Mouse (Mus musculus) megakaryocyte-erythroid progenitor cell, adult 5-6 weeks (primary cell): ENCODE measurements around the gene Mrpl12. TPM values are rescaled to one million over a fixed set of nuclear protein-coding genes. Genes with fewer than 3 reads are reported as not detected.
"Not testable (repeated sequence)": the region's sequence is repeated elsewhere in the genome, so short reads cannot be mapped to it uniquely, and the experiment has no call there.

Experiments
- ATAC-seq: replicated peaks from 2 replicates; pipeline ENCODE4 v1.8.0; 2016; ENCODE audit warnings: mild to moderate bottlenecking, inconsistent platforms; ENCODE audit not compliant: severe bottlenecking, poor library complexity, low FRiP score, low TSS enrichment
- total RNA-seq, 2 experiments: library from RNA; stranded (forward) in 1 of 2; stranded (reverse) in 1 of 2; fragments of 200-1000, 215-1000 nt in 1 of 2; fragments of >200 nt in 1 of 2; fragmentation: Nextera tagmentation in 1 of 2; gene quantifications; 2 replicates each; pipeline ENCODE4 v1.2.3; 2014 to 2017

The Mrpl12 gene
- total RNA-seq, 2 experiments from 2014 or later, result 192 to 221 TPM

DNA sequence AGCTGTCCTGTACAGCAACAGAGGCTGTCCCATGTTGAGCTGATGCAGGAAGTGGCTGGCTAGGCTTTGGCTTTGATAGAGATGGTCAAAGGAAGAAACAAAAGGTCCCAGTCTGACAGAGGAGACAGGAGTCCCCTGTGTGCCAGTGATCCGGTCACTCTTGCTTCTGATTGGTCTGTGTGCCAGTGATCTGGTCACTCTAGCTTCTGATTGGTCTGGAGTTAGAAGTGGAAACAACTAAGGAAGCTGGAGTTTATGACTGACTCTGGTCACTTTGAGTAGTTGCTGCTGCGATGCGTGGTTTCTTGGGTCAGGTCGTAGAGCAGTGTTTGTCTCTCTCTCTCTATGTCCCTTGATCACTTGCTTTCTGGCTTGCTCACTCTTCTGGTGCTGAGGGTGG, 17.3 kb downstream of the Mrpl12 start:
- no peak for ATAC-seq

DNA sequence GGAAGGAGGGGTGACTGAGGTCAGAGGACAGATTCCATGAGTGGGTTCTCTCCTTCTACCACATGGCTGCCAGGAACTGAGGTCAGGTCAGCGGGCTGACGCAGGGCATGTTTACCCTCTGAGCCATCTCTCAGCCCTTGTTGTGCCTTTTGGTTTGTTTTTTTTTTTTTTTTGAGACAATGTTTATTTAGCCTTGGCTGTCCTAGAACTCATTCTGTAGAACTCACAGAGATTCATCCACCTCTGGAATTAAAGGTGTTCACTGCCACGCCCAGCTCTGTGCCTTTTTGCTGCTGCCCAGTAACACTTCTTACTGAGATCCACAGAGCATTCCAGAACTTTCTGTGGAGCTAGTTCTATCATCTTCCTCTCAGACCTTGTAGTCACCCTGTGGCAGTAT, 21.2 kb downstream of the Mrpl12 start:
- no peak for ATAC-seq

DNA sequence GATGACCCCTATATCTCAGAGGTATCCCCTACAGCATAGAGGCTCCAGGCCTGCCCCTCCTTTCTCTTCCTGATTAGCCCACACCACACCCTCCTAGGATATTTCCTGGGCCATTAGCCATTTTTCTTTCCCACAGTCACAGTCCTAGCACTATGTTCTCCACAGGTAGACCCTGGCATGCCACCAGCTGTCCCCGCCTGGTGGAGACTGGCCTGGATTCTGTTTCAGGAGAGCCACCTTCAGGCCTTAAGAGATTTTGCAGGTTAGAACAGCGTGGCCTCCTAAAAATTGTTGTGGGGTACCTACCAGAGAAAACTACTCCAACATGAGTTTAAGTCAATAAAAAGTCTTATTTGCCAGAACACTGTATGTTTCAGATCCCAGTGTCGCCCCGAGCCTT, 22.5 kb downstream of the Mrpl12 start:
- no peak for ATAC-seq

DNA sequence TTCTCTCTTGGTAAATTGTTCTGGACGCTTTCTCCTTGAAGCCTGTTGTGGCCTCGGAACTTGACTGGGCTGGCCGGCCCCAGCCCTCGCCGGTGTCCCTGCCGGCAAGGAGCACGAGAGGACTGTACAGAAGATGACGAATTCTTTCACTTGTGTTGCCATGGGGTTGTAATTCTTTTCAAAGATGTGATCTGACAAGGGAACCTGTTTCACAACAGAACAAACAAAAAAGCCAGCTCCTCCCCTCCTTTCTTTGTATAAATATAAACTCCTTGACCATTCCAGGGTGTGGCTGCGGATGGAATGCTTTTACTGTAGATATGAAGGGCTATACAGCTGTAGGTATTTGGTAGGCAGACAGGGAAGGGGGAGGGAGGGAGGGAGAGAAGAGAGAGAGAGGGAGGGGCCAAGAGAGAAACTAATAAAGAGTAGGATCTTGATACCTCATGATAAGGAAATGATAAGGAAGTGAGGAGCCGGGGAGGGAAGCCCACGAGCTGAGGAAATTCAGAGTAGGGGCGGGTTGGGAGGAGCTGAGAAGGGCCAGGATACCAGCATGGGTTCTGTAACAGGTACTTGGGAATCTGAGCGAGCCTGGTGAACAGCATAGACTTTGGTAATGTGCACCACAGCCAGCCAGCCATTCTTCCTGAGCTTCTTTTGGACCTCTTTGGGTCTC, 23.3 kb downstream of the Mrpl12 start:
- no peak for ATAC-seq

DNA sequence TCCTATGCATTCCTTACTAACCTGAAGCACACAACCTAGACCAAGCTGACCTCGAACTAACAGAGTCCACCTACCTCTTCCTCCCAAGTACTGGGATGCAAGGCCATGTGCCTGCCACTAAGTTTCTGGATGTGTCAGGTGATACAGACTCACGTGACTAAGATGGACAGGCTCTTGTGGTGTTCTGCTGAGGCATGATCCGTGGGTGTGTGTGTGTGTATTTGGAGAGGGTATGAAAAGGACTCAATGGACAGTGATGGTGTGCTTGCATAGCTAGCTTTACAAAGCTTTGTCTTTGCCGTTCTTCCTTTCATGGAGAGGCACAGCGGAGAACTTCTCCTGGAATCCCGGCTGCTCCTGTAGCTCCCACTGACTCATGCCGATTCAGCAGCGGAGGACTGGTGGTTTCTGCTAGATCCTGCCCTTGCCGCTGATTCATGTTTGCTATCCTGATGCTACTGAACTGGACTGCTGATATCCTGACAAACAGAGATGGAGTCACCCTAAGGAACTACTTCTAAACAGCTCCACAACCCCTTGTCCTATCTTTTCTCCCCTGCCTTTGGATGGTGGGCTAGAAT, 24.0 kb downstream of the Mrpl12 start:
- ATAC-seq, result no peak

DNA sequence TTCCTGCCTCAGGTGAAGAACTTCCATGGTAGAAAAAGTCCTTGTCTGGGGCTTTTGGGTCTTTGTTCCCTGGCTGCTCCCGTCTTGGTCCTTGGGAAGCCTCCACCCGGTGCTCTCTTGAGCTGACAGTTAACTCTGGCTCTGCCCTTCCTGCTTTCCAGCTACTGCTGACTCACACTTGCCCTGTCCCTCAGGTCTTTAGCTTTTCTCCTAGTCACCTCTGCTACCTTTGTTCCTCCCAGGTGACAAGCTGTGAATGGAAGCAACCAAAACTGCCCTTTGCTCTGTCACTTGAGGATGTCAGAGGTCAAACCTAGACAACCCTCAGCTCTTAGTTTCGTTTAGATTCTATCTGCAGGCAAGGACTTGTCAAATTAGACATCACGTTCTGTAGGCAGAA, 25.5 kb downstream of the Mrpl12 start:
- no peak for ATAC-seq

DNA sequence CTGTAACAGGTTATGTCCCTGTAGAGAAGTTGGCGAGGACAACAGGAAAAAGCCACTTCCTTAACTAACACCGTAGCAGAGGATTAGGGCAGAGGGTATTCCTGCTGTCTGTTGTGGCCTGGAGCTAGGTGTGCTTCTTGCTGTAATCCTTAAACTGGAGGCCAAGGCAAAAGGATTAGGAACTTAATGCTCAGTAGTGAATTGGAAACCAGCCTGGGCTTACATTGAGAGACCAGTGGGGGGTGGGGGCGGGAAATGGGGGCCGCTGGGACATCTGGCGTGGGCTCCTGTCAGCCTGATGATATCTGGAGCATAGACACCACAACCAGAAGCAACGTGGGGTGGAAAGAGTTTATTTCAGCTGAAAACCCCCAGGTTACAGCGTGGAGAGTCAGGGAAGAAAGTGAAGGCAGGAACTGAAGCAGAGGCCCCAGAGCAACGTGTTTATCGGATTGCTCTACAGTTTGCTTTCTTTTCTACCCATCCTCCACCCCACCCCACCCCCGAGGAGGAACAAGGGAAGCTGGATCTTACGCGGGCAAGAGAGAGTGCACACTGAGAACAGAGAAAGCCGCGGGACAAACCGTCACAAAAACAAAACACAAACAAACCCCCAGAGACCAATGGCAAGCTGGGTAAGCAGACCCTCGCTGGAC, 26.1 kb downstream of the Mrpl12 start:
- peak; percentile 80 for ATAC-seq

DNA sequence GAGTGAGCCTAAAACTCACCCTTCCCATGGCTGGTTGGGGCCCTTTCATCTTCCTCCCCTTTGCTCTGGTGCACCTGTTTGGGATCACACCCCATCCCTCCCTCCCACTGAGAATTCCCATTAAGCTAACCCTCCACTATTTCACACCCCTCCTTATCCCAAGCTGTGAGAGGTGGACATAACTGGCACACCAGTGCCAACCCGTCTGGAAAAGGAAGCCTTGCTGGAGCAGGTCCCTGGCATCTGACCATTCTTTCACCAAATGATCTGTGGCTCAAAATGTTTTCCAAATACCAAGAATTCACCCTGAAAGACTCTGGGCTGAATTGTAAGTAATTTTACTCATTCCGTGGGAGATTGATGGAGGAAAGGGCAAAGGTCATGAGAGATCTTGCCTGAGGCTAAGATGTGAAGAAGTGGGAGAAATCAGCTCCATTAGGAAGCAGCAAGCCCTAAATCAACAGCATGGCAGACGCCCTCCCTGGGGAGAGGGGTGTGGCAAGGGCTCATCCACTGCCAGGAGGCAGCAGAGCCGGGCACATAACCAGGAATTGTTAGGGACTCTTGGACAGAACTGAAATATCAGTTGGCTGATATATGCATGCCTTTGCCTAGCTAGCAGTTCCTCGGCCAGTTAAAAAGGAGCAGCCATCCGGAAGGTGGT, 28.5 kb downstream of the Mrpl12 start:
- no peak for ATAC-seq

DNA sequence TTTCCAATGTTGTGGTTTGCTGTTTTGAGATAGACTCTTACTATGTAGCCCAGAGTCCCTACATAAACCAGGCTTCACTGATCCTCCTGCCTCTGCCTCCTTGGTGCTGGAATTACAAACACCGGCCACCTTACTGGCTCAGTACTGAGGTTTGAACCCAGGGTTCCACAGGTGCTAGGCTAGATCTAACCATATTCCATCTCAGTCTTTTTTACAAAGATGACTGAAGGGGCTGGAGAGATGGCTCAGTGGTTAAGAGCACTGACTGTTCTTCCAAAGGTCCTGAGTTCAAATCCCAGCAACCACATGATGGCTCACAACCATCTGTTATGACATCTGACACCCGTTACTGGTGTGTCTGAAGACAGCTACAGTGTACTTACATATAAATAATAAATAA, 29.8 kb downstream of the Mrpl12 start:
- not testable (repeated sequence) for ATAC-seq

DNA sequence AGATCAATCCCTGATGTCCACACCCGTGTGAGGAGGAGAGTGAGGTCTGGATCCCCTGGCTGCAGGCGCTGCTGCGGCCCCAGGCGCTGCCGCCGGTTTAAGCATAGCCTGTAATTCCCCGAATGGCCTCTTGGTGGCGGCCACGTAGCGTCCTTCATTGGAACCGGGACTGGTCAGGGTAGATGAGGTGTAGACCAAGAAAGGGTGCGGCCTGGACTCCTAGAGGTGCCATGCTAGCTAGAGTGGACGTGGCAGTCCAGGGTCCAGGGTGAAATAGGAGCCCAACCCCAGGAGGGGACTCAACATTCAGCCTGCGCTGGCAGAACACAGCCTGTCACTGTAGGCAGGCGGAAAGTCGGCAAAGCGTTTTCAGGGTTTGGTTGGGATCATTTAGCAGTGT, 31.2 kb downstream of the Mrpl12 start:
- ATAC-seq, result peak; percentile 50

DNA sequence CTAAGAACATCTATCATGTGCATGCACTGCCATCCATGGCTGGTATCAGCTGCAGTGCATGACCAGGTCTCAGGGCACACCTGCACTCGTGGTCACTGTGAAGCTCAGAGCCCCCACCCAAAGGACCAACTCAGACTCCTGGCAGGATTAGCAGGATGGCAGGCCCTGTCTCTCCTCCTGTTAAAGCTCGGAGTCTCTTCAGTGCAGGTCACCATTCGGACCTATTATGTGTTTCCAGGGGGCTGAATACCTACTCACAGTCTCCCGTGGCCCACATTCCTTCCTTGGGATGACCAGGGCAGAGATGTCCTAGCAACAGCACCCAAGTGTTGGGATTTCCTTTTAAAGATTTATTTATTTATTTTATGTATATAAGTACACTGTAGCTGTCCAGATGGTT, 32.7 kb downstream of the Mrpl12 start:
- ATAC-seq, result no peak

DNA sequence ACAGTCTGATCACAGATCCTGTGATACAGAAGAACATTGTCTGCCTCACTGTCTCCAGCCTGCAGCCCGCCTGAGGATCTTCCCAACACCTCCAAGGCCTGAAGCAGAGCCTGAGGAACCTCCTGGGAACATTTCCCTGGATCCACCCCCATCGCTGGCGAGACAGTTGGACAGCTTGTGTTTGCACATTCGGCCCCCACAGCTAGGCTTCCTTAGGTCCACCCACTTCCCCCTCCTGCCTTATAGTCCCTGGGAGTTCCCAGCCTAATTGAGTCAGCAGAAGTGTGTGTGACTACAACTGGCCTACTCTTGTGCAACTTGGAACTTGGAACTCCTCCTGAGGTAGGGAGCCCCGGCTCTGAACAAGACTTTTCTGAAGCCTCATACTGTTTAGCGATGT, 33.6 kb downstream of the Mrpl12 start:
- ATAC-seq, result no peak

DNA sequence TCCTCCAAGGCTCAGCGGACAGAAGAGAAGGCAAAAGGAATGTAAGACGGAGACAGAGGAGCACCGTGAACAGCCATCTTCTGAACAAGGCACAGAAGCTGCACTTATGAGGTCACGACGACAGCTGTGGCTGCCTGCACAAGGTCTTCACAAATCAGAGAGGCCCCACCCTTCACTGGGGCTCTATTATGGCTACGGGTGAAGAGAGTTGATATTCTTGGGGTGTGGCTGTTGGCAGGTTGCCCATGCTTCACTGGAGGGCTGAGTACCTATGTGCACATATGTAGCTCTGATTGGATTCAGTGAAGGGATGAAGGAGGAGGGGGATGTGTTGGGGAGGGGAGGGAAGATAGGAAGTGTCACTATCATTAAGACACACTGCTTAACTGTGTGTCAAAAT, 34.1 kb downstream of the Mrpl12 start:
- ATAC-seq, result peak; percentile 34; the same call in 1 of the 2 replicates

DNA sequence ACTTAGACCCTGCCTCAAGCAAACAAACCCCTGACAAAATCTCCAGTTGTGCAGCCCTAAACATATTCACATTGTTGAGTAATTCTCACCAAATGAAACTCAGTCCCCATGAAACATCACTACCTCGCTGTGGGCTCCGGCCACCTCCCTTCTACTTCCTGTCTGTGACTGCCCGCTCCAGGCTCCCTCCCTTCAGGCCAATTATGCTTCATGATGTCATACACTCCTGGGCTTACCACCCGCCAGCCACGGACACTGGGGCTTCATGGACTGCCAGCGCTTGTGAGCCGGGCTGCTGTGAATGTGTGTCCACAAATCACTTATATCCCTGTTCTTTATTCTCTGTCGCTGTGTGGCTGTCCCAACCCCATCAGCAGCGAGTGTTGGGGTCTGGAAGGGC, 35.3 kb downstream of the Mrpl12 start:
- no peak for ATAC-seq

DNA sequence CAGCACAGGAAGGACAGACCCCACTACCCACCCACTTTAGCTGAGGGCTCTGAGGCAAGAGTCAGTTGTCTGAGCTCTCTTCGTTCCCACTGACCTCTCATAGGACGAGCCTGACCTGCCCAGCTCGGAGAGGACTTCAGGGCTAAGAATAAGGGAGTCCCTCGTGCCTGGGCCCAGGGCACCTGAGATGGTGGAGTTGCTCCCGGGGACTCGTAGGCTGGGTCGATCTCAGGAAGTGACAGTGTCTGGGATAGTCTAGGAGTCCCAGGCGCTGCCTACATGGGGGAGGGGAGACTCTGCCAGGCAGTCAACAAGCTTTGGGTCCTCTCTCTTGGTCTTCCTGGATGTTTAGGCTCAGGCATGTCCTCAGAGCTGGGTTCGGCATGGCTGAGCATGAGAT, 36.1 kb downstream of the Mrpl12 start:
- ATAC-seq, result no peak

DNA sequence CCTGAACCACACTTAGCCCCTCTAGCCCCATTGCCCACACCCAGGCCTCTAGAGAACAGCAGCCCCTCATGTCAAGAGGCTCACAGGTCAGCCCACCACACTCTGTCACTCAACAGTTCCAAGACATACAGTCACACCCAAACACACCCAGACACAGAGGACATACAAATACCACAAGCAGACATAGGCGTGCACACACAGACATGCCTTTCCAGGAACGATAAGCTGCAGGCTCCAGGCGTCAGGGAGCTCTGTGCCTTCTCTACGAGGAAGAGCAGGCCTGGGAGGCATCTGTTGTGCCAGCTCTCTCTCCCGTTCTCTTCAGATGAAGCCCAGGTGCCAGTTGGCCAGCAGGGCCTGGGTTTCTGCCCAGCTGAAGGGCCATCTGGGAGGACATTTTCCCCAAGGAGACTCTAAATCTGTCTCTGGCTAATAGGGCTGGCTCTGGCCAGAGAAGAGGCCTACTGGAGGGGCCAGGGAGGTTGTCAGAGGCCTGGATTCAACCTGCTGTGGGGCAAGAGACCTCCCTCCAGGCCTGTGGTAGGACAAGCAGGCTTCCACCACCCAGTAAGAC, 36.6 kb downstream of the Mrpl12 start:
- ATAC-seq, result 0 out of 2 replicates have a peak, but pooled peaks have one; percentile 16

DNA sequence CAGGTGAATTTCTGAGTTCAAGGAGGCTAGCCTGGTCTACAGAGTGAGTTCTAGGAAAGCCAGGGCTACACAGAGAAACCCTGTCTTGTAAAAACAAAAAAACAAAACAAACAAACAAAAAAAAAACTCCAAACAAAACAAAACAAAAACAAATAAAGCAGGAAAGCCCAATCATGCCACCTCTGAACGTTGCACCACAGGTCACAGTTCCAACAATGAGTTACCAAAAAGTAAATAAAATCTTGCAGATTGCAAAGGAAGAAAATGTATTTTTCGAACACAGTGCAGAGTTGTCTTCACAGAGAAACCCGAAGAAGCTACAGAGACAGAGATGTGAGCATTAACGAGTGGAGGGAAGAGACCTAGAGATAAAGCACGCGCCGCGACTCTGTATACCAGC, 38.2 kb downstream of the Mrpl12 start:
- ATAC-seq, result no peak

DNA sequence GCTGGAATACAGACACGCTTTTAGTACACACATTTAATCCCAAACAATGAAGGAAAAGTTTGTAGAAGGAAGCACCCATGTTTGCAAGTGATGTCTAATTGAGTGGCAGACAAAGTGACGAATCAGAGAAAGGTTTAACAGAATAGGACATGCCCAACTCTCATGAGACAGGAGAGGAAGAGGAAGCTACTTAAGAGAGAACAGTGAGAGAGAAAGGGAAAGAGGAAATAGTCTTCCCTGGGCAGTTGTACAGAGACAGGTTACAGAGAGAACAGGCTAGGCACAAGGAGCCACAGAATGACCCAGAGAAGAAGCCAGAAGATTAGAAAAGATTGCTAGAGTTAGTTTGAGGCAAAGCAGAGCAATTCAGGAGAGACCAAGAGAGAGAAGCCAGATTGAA, 41.5 kb downstream of the Mrpl12 start:
- ATAC-seq, result no peak

DNA sequence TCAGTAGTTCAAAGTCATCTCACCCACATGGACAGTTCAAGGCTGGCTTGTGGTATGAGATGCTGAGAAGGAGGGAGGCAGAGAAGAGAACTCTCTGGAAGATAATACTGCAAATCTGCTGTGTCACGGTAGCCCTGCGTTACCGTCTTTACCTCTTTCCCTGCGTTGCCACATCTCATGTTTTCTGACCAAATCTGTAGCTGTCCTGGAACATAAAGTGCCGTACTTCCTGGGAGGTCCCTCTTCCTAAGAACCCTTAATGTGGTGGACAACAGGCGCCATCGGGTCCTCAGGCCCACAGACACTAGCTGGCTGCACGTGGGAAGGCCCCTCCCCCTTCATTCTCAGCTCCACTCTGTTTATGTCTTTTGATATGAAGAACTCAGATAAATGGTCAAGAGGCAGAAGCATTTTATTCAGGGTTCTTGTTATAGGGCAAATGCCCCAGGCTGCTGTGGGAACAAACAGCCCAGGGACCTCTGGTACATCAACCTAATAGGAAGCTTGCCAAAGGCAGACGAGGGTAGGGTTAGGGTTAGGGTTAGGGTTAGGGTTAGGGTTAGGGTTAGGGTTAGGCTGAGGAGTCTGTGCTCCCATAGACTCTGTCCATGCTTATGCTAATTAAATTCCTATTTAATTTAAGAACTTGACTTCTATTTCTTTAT, 43.4 kb downstream of the Mrpl12 start:
- ATAC-seq, result no peak; the same call in 1 of the 2 replicates

DNA sequence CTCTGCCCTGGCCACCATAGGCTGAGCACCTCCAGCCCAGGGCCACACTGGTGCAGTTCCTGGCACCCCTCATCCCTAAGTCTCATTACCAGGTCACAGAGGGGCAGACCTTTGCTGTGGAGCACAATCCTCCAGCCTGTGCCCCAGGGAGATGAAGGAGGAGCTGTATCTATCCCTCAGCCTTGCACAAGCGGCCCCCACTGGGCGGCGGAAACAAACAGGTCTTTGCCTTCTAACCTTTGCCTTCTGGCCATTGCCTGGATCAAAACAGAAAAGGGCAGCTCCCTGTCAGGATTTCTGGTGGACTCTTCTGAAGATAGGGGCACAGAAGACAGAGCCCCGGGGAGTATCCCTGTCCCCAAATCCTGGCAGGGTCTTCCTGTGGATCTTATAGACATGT, 44.5 kb downstream of the Mrpl12 start:
- ATAC-seq, result no peak
